Mouse (Mus musculus): ENCODE measurements around the gene Ddx46. TPM values are rescaled to one million over a fixed set of nuclear protein-coding genes. Genes with fewer than 3 reads are reported as not detected.

The Ddx46 gene
- total and polyA plus RNA-seq, 2 experiments = 6.8 to 18.6 TPM

DNA sequence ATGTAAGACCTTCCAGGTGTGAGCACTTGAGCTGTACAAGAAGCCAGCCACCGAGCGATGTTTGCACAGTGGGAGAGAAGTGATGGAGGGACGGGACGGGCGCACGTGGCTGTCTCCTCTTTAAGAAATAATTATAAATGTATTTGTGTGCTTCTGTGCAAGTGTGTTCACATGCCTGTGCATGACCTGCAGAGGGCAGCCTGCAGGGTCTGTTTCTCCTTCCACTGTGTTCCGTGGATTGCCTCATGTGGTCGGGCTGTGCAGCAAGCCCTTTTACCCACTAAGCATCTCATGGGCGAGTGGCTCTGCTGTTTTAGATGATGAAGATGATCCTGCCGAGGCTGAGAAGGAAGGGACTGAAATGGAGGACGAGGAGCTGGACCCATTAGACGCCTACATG, 15.3 kb downstream of the Ddx46 start:
- no peaks in the 10 kb centered on the region for H3K4me1 ChIP-seq (ENCODE audit: control insufficient read depth, insufficient read depth, low read length)
- TF ChIP-seq CTCF (IDR thresholded peaks at IDR 0.05; ENCODE audit: low read depth, low read length) = peak; percentile 21; the same call in 1 of the 2 replicates
- no peak for TF ChIP-seq POLR2A (IDR thresholded peaks at IDR 0.05; ENCODE audit: extremely low read depth, insufficient read depth, low read length)
- DNase-seq (ENCODE audit: extremely low read depth, low read depth, low spot score) = no peak
- no peak overlapping the region for H3K27ac ChIP-seq (replicated peaks; ENCODE audit: insufficient read depth, low read depth, low read length)
- H3K36me3 ChIP-seq (ENCODE audit: control insufficient read depth, insufficient read depth, low read length) = peaks cover 66% of the 10 kb centered on the region
- no peaks in the 10 kb centered on the region for H3K27me3 ChIP-seq (ENCODE audit: control insufficient read depth, insufficient read depth, low read length)
- no peaks in the 10 kb centered on the region for H3K79me2 ChIP-seq (ENCODE audit: control insufficient read depth, insufficient read depth, low read length)
- no peak overlapping the region for H3K4me3 ChIP-seq (ENCODE audit: insufficient read depth, low read depth, low read length)
- WGBS = 91% methylated on average over 12 of the region's 12 CpGs
- H3K9ac ChIP-seq (ENCODE audit: low read depth, low read length) = no peak overlapping the region

DNA sequence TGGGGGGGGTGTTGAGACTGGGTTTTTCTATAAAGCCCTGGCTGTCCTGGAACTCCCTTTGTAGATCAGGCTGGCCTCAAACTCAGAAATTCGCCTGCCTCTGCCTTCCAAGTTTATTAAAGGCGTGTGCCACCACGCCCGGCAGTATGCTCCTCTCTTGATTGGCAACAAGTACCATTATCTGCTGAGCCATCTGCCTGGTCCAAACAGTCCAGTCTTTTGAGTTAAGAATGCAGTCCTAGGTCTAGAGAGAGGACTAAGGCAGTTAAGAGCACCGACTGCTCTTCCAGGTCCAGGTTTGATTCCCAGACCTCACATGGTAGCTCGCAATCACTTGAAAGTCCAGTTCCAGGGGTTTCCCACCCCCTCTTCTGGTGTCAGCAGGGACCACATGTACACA, 16.2 kb downstream of the Ddx46 start:
- no peak for TF ChIP-seq CTCF (IDR thresholded peaks at IDR 0.05; ENCODE audit: low read depth, low read length)
- no peak for TF ChIP-seq POLR2A (IDR thresholded peaks at IDR 0.05; ENCODE audit: extremely low read depth, insufficient read depth, low read length)
- H3K4me3 ChIP-seq (ENCODE audit: insufficient read depth, low read depth, low read length) = no peak overlapping the region
- peaks cover 64% of the 10 kb centered on the region for H3K36me3 ChIP-seq (ENCODE audit: control insufficient read depth, insufficient read depth, low read length)
- no peak overlapping the region for H3K9ac ChIP-seq (ENCODE audit: low read depth, low read length)
- no peaks in the 10 kb centered on the region for H3K27me3 ChIP-seq (ENCODE audit: control insufficient read depth, insufficient read depth, low read length)
- no peaks in the 10 kb centered on the region for H3K4me1 ChIP-seq (ENCODE audit: control insufficient read depth, insufficient read depth, low read length)
- WGBS = 94% methylated on average over 6 of the region's 6 CpGs
- no peaks in the 10 kb centered on the region for H3K79me2 ChIP-seq (ENCODE audit: control insufficient read depth, insufficient read depth, low read length)
- H3K27ac ChIP-seq (replicated peaks; ENCODE audit: insufficient read depth, low read depth, low read length) = no peak overlapping the region
- DNase-seq (ENCODE audit: extremely low read depth, low read depth, low spot score) = no peak

DNA sequence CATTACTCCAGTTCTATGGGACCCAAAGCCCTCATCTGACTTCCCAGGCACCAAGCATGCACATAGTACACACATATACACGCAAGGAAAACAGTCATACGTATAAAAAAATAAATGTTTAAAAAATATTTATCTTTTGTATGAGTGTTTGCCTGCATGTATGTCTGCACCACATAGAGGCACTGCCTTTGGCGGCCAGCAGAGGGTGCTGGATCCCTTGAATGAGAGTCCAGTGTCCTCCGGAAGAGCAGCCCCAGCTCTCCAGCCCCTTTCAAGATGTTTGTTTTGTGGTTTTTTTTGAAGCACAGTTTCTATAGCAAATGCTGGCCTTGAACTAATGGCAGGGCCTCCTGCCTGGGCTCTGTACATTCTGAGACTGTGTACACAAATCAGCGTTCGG, 33.7 kb downstream of the Ddx46 start:
- 95% methylated on average over 6 of the region's 6 CpGs for WGBS
- no peak overlapping the region for H3K4me3 ChIP-seq (ENCODE audit: insufficient read depth, low read depth, low read length)
- H3K36me3 ChIP-seq (ENCODE audit: control insufficient read depth, insufficient read depth, low read length) = peaks cover 54% of the 10 kb centered on the region
- H3K27me3 ChIP-seq (ENCODE audit: control insufficient read depth, insufficient read depth, low read length) = no peaks in the 10 kb centered on the region
- H3K9ac ChIP-seq (ENCODE audit: low read depth, low read length) = no peak overlapping the region
- no peaks in the 10 kb centered on the region for H3K79me2 ChIP-seq (ENCODE audit: control insufficient read depth, insufficient read depth, low read length)
- DNase-seq (ENCODE audit: extremely low read depth, low read depth, low spot score) = peak; percentile 15
- no peak overlapping the region for H3K27ac ChIP-seq (replicated peaks; ENCODE audit: insufficient read depth, low read depth, low read length)
- TF ChIP-seq POLR2A (IDR thresholded peaks at IDR 0.05; ENCODE audit: extremely low read depth, insufficient read depth, low read length) (no peak), CTCF (IDR thresholded peaks at IDR 0.05; ENCODE audit: low read depth, low read length) (peak; percentile 76)
- no peaks in the 10 kb centered on the region for H3K4me1 ChIP-seq (ENCODE audit: control insufficient read depth, insufficient read depth, low read length)

GRCm38 (mm10) chr13:55672711-55673110, 37.9 kb downstream of the Ddx46 start:
- peaks cover 51% of the 10 kb centered on the region for H3K36me3 ChIP-seq (ENCODE audit: control insufficient read depth, insufficient read depth, low read length)
- H3K4me3 ChIP-seq (ENCODE audit: insufficient read depth, low read depth, low read length) = no peak overlapping the region
- no peaks in the 10 kb centered on the region for H3K79me2 ChIP-seq (ENCODE audit: control insufficient read depth, insufficient read depth, low read length)
- H3K4me1 ChIP-seq (ENCODE audit: control insufficient read depth, insufficient read depth, low read length) = no peaks in the 10 kb centered on the region
- WGBS = 95% methylated on average over 6 of the region's 6 CpGs
- H3K9ac ChIP-seq (ENCODE audit: low read depth, low read length) = no peak overlapping the region
- no peak for DNase-seq (ENCODE audit: extremely low read depth, low read depth, low spot score)
- no peaks in the 10 kb centered on the region for H3K27me3 ChIP-seq (ENCODE audit: control insufficient read depth, insufficient read depth, low read length)
- H3K27ac ChIP-seq (replicated peaks; ENCODE audit: insufficient read depth, low read depth, low read length) = no peak overlapping the region
- TF ChIP-seq POLR2A (IDR thresholded peaks at IDR 0.05; ENCODE audit: extremely low read depth, insufficient read depth, low read length) = no peak
- TF ChIP-seq CTCF (IDR thresholded peaks at IDR 0.05; ENCODE audit: low read depth, low read length) = no peak

DNA sequence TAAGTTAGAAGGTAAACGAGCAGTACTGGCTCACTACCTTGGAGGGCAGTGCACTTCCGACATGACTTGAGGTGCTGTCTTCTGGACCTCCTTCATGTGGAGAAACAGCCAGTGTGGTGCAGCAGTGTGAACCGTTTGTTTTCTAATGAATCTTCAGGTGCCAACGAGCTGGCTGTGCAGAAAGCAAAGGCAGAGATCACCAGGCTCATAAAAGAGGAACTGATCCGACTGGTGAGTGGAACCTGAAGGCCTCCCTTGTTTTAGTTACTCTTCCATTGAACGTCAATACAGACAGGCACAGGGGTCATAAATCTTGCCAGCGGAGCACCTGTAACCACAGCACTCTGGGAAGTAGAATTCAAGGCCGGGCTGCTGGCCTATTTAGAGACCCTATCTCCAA, 42.5 kb downstream of the Ddx46 start:
- DNase-seq (ENCODE audit: extremely low read depth, low read depth, low spot score) = no peak
- Histone ChIP-seq H3K9ac (ENCODE audit: low read depth, low read length) (no peak overlapping the region), H3K4me1 (ENCODE audit: control insufficient read depth, insufficient read depth, low read length) (no peaks in the 10 kb centered on the region), H3K79me2 (ENCODE audit: control insufficient read depth, insufficient read depth, low read length) (no peaks in the 10 kb centered on the region), H3K27ac (replicated peaks; ENCODE audit: insufficient read depth, low read depth, low read length) (no peak overlapping the region), H3K4me3 (ENCODE audit: insufficient read depth, low read depth, low read length) (no peak overlapping the region), H3K27me3 (ENCODE audit: control insufficient read depth, insufficient read depth, low read length) (no peaks in the 10 kb centered on the region), H3K36me3 (ENCODE audit: control insufficient read depth, insufficient read depth, low read length) (peaks cover 47% of the 10 kb centered on the region)
- WGBS = 77% methylated on average over 8 of the region's 8 CpGs
- TF ChIP-seq POLR2A (IDR thresholded peaks at IDR 0.05; ENCODE audit: extremely low read depth, insufficient read depth, low read length) (no peak), CTCF (IDR thresholded peaks at IDR 0.05; ENCODE audit: low read depth, low read length) (no peak)

DNA sequence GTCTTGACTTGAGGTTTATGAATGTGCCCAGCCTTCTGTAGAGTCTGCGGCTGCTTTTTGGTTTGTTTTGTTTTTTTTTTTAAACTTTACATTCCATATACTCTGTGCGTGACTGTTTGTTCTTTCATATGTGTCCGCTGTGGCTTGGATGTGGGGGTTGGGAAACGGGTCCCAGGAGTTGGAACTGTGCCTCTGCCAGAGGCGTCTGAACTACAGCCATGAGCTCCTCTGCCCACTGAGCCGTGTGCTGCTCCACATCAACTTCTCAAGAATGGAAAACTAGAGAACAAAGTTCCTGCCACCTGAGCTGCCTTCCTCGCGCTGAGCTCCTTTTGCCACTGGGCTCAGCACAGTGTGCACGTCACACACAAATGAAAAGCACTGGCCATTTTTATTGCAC, 47.4 kb downstream of the Ddx46 start:
- no peaks in the 10 kb centered on the region for H3K4me1 ChIP-seq (ENCODE audit: control insufficient read depth, insufficient read depth, low read length)
- H3K36me3 ChIP-seq (ENCODE audit: control insufficient read depth, insufficient read depth, low read length) = peaks cover 27% of the 10 kb centered on the region
- no peak overlapping the region for H3K4me3 ChIP-seq (ENCODE audit: insufficient read depth, low read depth, low read length)
- WGBS = 89% methylated on average over 9 of the region's 9 CpGs
- H3K27me3 ChIP-seq (ENCODE audit: control insufficient read depth, insufficient read depth, low read length) = no peaks in the 10 kb centered on the region
- H3K9ac ChIP-seq (ENCODE audit: low read depth, low read length) = no peak overlapping the region
- H3K27ac ChIP-seq (replicated peaks; ENCODE audit: insufficient read depth, low read depth, low read length) = no peak overlapping the region
- DNase-seq (ENCODE audit: extremely low read depth, low read depth, low spot score) = no peak
- no peaks in the 10 kb centered on the region for H3K79me2 ChIP-seq (ENCODE audit: control insufficient read depth, insufficient read depth, low read length)
- no peak for TF ChIP-seq CTCF (IDR thresholded peaks at IDR 0.05; ENCODE audit: low read depth, low read length)
- TF ChIP-seq POLR2A (IDR thresholded peaks at IDR 0.05; ENCODE audit: extremely low read depth, insufficient read depth, low read length) = no peak

All from liver, adult 2 months (tissue).